Mouse (Mus musculus) limb, embryonic 14.5 days (tissue): ENCODE measurements around the gene Cnot4. TPM values are rescaled to one million over a fixed set of nuclear protein-coding genes. Genes with fewer than 3 reads are reported as not detected.

ENCODE experiments used
- ATAC-seq: fragments of 200-750 bp; cut with Nextera tagmentation; 2 replicates; pipeline ENCODE4 v1.8.0; 2017; ENCODE audit warnings: low read depth, moderate number of reproducible peaks, moderate TSS enrichment; ENCODE audit not compliant: low FRiP score
- DNase-seq: peaks from one replicate; pipeline ENCODE4 v3.0.0-alpha.2; 2015; ENCODE audit warnings: low spot score
- H3K27ac ChIP-seq: fragments of 300-500 bp; sonication (generic); replicated peaks from 2 replicates; pipeline ENCODE4 v1.5.1; 2014; ENCODE audit warnings: low read depth, mild to moderate bottlenecking, low read length, moderate library complexity, mixed read lengths
- H3K27me3 ChIP-seq: fragments of 300-500 bp; sonication (generic); 2 replicates; pipeline ENCODE4 v1.6.1; 2014; ENCODE audit warnings: low read length, mixed read lengths; ENCODE audit not compliant: control insufficient read depth, insufficient read depth
- H3K36me3 ChIP-seq: fragments of 300-500 bp; sonication (generic); 2 replicates; pipeline ENCODE4 v1.6.1; 2014; ENCODE audit warnings: mild to moderate bottlenecking, low read length, moderate library complexity, mixed read lengths; ENCODE audit not compliant: control insufficient read depth, insufficient read depth
- H3K4me1 ChIP-seq: fragments of 300-500 bp; sonication (generic); 2 replicates; pipeline ENCODE4 v1.6.1; 2014; ENCODE audit warnings: antibody characterized with exemption, low read length, mixed read lengths; ENCODE audit not compliant: control insufficient read depth, insufficient read depth
- H3K4me2 ChIP-seq: fragments of 300-500 bp; sonication (generic); replicated peaks from 2 replicates; pipeline ENCODE4 v1.6.1; 2014; ENCODE audit warnings: low read depth, mild to moderate bottlenecking, low read length, moderate library complexity; ENCODE audit not compliant: severe bottlenecking
- H3K4me3 ChIP-seq: fragments of 300-500 bp; sonication (generic); replicated peaks from 2 replicates; pipeline ENCODE4 v1.5.1; 2014; ENCODE audit warnings: low read length
- H3K9ac ChIP-seq: fragments of 300-500 bp; sonication (generic); 2 replicates; pipeline ENCODE4 v1.6.1; 2014; ENCODE audit warnings: mild to moderate bottlenecking, low read depth, low read length, moderate library complexity; ENCODE audit not compliant: severe bottlenecking
- H3K9me3 ChIP-seq: fragments of 300-500 bp; sonication (generic); 2 replicates; pipeline ENCODE4 v1.6.1; 2016; ENCODE audit warnings: low read length; ENCODE audit not compliant: control insufficient read depth
- POLR2A ChIP-seq: fragments of 200-500 bp; IDR thresholded peaks from 2 replicates; pipeline ENCODE4 v1.8.0; 2012; ENCODE audit warnings: inconsistent platforms, mild to moderate bottlenecking, moderate library complexity, borderline replicate concordance; ENCODE audit not compliant: insufficient read depth, insufficient read length; ENCODE audit errors: extremely low read depth
- WGBS: fragments of 180-500 bp; shearing (Covaris S2); extraction: QIAGEN DNeasy Blood & Tissue Kit; methylation state at CpG from one replicate; pipeline ENCODE4 v1.1.7; 2014; 5-methylcytosine and 5-hydroxymethylcytosine counted together
- polyA plus RNA-seq, 2 experiments: library from polyadenylated mRNA; depleted of rRNA in 1 of 2; stranded (reverse) in 1 of 2; unstranded in 1 of 2; fragments of >200 nt; fragmentation: Nextera tagmentation in 1 of 2; extraction: Ambion mirVana in 1 of 2; gene quantifications; 2 replicates each; pipeline versions ENCODE4 v1.2.1 to v1.2.3; 2012 to 2014

Gene Cnot4
- polyA plus RNA-seq, 2 experiments: 22.6 to 29.0 TPM

DNA sequence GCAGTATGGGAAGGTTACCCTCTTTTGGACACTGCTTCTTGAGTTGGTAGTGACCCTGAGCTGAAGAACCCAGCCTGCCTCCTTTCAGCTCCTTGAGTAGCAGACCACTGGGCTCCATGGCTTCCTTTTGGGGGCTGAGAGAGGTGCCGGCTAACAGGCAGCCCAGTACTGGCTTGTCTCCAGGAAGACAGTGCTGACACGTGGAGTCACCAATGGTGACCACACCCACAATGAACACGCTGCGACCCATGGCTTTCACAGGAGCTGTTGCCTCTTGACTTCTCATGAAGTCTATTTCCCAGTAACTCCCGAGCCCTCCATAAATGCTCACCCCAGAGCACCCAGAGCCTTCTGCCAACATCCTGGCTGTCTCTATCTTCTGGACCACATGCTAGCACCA lies 138.8 kb downstream of the Cnot4 start:
- H3K9me3 ChIP-seq: no peaks in the 10 kb centered on the region
- peak overlapping the region; percentile 34; the same call in 1 of the 2 replicates for H3K4me2 ChIP-seq
- DNase-seq (no peak), ATAC-seq (no peak)
- no peak overlapping the region for H3K9ac ChIP-seq
- 67% methylated on average over 5 of the region's 5 CpGs for WGBS
- TF ChIP-seq POLR2A: no peak
- H3K4me1 ChIP-seq: no peaks in the 10 kb centered on the region
- H3K27ac ChIP-seq: no peak overlapping the region
- H3K4me3 ChIP-seq: no peak overlapping the region
- no peaks in the 10 kb centered on the region for H3K36me3 ChIP-seq
- H3K27me3 ChIP-seq: no peaks in the 10 kb centered on the region

DNA sequence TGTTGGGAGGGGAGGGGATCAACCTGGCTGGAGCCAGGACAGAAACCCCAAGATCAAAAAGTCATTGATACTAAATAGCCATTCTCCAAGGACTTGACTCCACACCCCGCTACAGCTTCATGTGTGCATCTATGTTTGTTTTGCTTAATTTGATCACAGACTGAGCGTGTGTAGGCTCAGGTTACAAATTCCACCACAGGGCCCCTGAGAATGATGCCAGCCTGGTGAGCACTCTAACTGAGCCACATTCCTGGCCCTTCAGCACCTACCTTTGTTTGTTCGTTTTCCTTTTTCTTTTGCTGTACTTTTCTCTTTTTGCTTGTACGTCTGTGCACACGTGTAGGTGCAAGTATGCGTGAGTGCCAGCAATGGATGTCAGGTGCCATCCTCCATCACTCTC lies 144.3 kb downstream of the Cnot4 start:
- H3K27ac ChIP-seq: no peak overlapping the region
- H3K4me2 ChIP-seq: no peak overlapping the region
- no peak overlapping the region for H3K4me3 ChIP-seq
- no peak for TF ChIP-seq POLR2A
- 61% methylated on average over 6 of the region's 6 CpGs for WGBS
- DNase-seq (no peak), ATAC-seq (no peak)
- H3K9me3 ChIP-seq: no peaks in the 10 kb centered on the region
- no peaks in the 10 kb centered on the region for H3K27me3 ChIP-seq
- H3K36me3 ChIP-seq: no peaks in the 10 kb centered on the region
- peaks cover 14% of the 10 kb centered on the region for H3K4me1 ChIP-seq
- H3K9ac ChIP-seq: no peak overlapping the region

DNA sequence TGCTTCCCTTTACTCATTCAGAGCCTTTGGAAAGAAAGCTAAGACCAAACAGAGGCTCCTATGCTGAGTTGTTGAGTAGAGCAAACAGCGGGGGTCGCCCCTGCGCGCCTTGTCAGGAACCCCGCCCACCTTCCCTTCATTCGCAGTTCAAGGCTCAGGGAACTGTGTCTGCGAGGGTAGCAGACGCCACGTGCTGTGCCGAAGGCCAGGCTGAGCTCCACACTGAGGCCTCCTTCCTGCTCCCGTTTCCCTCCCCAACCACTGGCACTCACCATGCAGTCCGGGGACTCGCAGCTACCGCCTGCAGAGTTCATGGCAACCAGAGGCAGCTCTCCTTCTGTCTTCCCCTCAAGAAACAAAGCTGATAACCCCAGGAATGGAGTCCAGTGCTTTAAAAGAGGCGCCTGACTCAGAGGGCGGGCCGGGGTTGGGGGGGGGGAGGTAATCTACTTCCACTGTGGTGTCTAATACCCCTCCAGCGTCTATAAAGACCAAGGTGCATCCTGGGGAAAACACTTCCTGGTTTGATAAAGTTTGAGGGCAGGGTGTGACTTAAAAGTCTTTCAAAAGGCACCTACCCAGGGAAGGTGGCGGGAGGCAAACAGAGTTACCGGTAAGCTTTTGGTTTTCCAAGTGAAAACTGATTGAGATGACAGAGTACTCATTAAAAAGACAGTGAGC lies 145.3 kb downstream of the Cnot4 start, which contains the start of gene Slc23a4:
Slc23a4 (minus strand) TSS at position 324 of the 681 bp plus-strand sequence.
- peak within 1 kb of the TSS; percentile 18 for H3K4me2 ChIP-seq
- H3K4me3 ChIP-seq: no peak within 1 kb of the TSS
- peaks cover 14% of the 10 kb centered on the region for H3K4me1 ChIP-seq
- no peak for TF ChIP-seq POLR2A
- WGBS: 18% methylated on average over 19 of the region's 20 CpGs
- H3K9me3 ChIP-seq: no peaks in the 10 kb centered on the region
- H3K27me3 ChIP-seq: no peaks in the 10 kb centered on the region
- H3K27ac ChIP-seq: no peak within 1 kb of the TSS
- no peaks in the 10 kb centered on the region for H3K36me3 ChIP-seq
- ATAC-seq (no peak), DNase-seq (no peak)
- no peak within 1 kb of the TSS for H3K9ac ChIP-seq

DNA sequence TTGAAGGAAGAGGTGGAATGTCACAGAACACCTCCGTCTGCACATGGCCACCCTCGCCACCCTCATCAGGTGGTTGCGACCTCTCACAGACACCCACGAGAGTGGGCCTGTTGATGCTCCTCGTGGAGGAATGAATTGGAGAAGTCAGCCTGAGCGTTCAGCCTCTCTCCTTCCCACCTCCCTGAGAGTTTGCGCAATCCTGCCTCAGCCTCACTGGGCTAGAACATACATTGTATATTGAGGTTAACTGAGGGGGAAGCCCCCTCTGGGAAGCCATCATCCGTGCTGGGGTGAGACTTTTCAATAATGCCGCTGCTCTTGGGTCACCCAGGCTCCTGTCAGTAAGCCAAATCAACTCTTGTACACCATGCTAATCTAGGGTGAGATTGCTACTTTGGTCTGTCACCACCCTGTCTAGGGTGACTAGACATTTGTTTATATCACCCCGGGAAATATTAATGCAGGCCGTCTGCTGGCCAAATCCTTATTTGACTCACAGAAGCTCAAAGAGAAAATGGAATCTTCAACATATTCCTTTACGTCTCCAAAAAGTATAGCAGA lies 146.4 kb downstream of the Cnot4 start:
- no peak for TF ChIP-seq POLR2A
- H3K4me1 ChIP-seq: peaks cover 14% of the 10 kb centered on the region
- H3K9me3 ChIP-seq: no peaks in the 10 kb centered on the region
- no peak overlapping the region for H3K4me3 ChIP-seq
- H3K9ac ChIP-seq: no peak overlapping the region
- H3K36me3 ChIP-seq: no peaks in the 10 kb centered on the region
- no peaks in the 10 kb centered on the region for H3K27me3 ChIP-seq
- DNase-seq (no peak), ATAC-seq (no peak)
- 84% methylated on average over 12 of the region's 12 CpGs for WGBS
- no peak overlapping the region for H3K4me2 ChIP-seq
- no peak overlapping the region for H3K27ac ChIP-seq

DNA sequence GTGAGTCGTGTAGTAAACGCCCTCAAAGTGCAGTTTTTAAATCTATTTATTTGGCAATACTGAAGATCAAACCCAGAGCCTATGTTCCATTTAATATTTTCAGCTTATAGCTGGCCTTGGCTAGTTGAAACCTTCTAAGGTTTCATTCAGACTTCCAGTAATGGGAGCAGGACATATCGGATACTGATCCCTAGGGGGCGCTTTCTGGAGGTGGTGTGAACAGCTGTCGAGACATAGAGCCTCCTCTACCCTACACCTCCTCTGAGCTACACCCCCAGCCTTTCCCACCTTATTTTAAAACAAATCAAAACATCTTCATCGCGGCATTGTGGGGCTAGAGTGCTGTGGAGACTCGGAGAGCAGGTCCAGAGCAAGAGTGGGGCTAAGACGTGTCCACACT lies 152.9 kb downstream of the Cnot4 start:
- Histone ChIP-seq H3K9me3 (no peaks in the 10 kb centered on the region), H3K36me3 (no peaks in the 10 kb centered on the region), H3K4me3 (no peak overlapping the region), H3K27me3 (no peaks in the 10 kb centered on the region), H3K4me2 (no peak overlapping the region), H3K4me1 (0 out of 2 replicates have a peak, but pooled peaks cover 2% of the 10 kb centered on the region), H3K9ac (no peak overlapping the region), H3K27ac (no peak overlapping the region)
- DNase-seq: no peak
- WGBS: 56% methylated on average over 9 of the region's 9 CpGs
- no peak for ATAC-seq
- TF ChIP-seq POLR2A: no peak
